Mouse (Mus musculus): Measurements from ENCODE around the gene Slc25a51. TPM values are rescaled to one million over a fixed set of nuclear protein-coding genes. Genes with fewer than 3 reads are reported as not detected.

The Slc25a51 gene
- polyA plus RNA-seq, 1 experiment, result 45.7 TPM

DNA sequence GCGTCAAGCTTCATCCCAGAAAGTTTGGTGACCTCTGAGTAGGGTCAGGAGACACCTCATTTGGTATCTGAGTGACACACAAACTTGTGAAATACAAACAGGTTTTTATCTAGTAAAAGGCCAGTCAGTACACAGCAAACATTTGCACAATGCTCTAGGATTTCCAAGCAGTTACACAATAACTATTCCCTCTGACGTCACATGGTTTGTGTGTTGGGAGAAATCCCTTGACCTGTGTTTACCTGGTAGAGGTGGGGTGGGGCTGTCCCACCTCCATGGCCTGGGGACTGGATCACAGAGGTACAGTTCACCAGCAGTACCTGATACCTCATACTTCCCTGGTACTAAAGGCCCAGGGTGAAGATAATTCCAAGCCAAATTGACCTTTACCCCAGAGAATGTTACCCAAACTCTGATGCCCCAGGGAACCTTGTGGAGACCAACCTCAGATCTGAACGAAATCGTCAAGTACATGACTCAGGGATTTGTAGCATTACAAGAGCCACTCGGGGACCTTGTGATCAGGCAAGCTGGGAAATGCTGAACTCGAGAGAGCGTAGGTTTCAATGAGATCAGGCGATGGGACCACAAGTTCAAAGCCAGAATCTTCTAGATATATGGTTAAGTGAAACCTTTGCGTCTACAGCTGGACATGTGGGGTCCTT, 5.2 kb upstream of the Slc25a51 start:
- Histone ChIP-seq H3K27ac (ENCODE audit: insufficient read depth, low read length) (no peak overlapping the region), H3K27me3 (ENCODE audit: control insufficient read depth, insufficient read depth, low read length, poor library complexity, severe bottlenecking) (no peaks in the 10 kb centered on the region), H3K9me3 (replicated peaks; ENCODE audit: control insufficient read depth, insufficient read depth, low read length, poor library complexity, severe bottlenecking) (no peaks in the 10 kb centered on the region), H3K36me3 (ENCODE audit: control insufficient read depth, insufficient read depth, low read length, poor library complexity, severe bottlenecking) (no peaks in the 10 kb centered on the region), H3K4me3 (ENCODE audit: low read depth, low read length) (no peak overlapping the region), H3K9ac (ENCODE audit: low read depth, poor library complexity, severe bottlenecking) (no peak overlapping the region), H3K4me1 (ENCODE audit: control insufficient read depth, insufficient read depth, low read length) (no peaks in the 10 kb centered on the region)
- TF ChIP-seq CTCF (IDR thresholded peaks at IDR 0.05; ENCODE audit: low read depth, low read length), result no peak
- no peak for TF ChIP-seq POLR2A (IDR thresholded peaks at IDR 0.05; ENCODE audit: insufficient read depth, low read length)
- TF ChIP-seq EP300 (IDR thresholded peaks at IDR 0.05; ENCODE audit: insufficient read depth, low read depth, low read length), result no peak

DNA sequence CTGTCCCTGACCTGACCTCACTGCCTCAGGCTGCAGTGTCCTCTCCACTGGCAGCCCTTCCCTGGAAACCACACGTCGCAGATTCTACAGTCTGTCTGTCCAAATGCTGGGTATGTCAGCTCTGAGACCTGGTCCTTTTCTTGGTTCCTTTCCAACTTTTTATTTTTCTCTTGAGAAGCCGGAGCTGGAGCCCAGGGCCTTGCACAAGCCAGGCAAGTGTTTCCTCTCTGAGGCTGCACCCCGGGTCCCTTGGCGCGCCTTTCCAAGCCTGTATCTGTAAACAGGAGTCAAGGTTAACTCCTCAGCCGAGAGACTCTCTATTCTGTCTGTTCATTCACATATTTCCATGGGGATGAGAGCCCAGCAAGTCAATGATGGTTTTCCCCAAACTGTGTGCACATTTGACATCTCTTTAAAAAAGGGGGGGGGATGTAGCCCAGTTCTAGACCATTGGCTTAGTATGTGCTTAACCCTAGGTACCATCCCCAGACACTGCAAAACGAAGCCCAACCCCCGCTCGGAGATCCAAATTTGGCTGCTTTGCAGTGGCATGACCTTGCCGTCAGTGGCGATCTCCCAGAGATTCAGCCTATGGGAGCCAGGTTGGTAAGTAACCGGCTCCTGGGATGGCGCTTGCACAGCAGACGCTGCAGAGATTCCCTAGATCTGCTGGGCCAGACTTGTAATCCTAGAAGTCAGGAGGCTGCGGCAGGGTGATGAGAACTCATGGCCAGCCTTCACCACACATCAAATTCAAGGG, 4.0 kb upstream of the Slc25a51 start:
- Histone ChIP-seq H3K27ac (ENCODE audit: insufficient read depth, low read length) (no peak overlapping the region), H3K9ac (ENCODE audit: low read depth, poor library complexity, severe bottlenecking) (no peak overlapping the region), H3K27me3 (ENCODE audit: control insufficient read depth, insufficient read depth, low read length, poor library complexity, severe bottlenecking) (no peaks in the 10 kb centered on the region), H3K9me3 (replicated peaks; ENCODE audit: control insufficient read depth, insufficient read depth, low read length, poor library complexity, severe bottlenecking) (no peaks in the 10 kb centered on the region), H3K36me3 (ENCODE audit: control insufficient read depth, insufficient read depth, low read length, poor library complexity, severe bottlenecking) (no peaks in the 10 kb centered on the region), H3K4me1 (ENCODE audit: control insufficient read depth, insufficient read depth, low read length) (no peaks in the 10 kb centered on the region), H3K4me3 (ENCODE audit: low read depth, low read length) (no peak overlapping the region)
- TF ChIP-seq CTCF (IDR thresholded peaks at IDR 0.05; ENCODE audit: low read depth, low read length), result no peak

DNA sequence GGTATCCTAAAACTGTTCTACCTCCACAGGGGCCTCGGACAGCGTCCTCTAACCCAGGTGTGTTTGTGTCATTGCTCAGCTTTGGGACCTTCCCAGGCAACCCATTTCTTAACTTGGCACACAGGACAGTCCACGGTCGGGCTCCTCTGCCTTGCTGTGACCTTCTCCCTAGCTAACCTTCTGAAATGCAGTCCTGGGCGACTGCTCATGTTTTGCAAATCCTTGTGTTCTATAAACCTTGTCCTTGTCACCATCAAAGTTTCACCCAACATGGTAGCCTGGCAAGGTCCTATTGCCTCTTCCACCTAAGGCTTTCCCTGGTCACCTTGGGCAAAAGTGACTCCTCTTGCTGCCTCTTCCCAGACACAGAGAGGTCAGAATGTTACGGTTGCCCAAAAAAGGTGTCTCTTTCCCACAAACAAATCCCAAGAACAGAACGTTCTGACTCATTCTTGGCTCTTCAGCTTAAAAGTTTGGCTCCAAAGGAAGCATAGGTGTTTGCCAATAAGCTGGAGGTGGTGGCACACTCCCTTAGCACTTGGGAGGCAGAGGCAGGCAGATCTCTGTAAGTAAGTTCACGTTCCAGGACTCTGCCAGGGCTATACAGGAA, 2.7 kb upstream of the Slc25a51 start:
- Histone ChIP-seq H3K4me3 (ENCODE audit: low read depth, low read length) (no peak overlapping the region), H3K4me1 (ENCODE audit: control insufficient read depth, insufficient read depth, low read length) (no peaks in the 10 kb centered on the region), H3K27me3 (ENCODE audit: control insufficient read depth, insufficient read depth, low read length, poor library complexity, severe bottlenecking) (no peaks in the 10 kb centered on the region), H3K9ac (ENCODE audit: low read depth, poor library complexity, severe bottlenecking) (no peak overlapping the region), H3K9me3 (replicated peaks; ENCODE audit: control insufficient read depth, insufficient read depth, low read length, poor library complexity, severe bottlenecking) (no peaks in the 10 kb centered on the region), H3K36me3 (ENCODE audit: control insufficient read depth, insufficient read depth, low read length, poor library complexity, severe bottlenecking) (no peaks in the 10 kb centered on the region), H3K27ac (ENCODE audit: insufficient read depth, low read length) (no peak overlapping the region)
- TF ChIP-seq POLR2A (IDR thresholded peaks at IDR 0.05; ENCODE audit: insufficient read depth, low read length), result no peak
- TF ChIP-seq CTCF (IDR thresholded peaks at IDR 0.05; ENCODE audit: low read depth, low read length), result no peak
- TF ChIP-seq EP300 (IDR thresholded peaks at IDR 0.05; ENCODE audit: insufficient read depth, low read depth, low read length), result no peak

- Histone ChIP-seq H3K9me3 (replicated peaks; ENCODE audit: control insufficient read depth, insufficient read depth, low read length, poor library complexity, severe bottlenecking) (no peaks in the 10 kb centered on the region), H3K27me3 (ENCODE audit: control insufficient read depth, insufficient read depth, low read length, poor library complexity, severe bottlenecking) (no peaks in the 10 kb centered on the region), H3K4me3 (ENCODE audit: low read depth, low read length) (peak overlapping the region; percentile 72), H3K27ac (ENCODE audit: insufficient read depth, low read length) (no peak overlapping the region), H3K36me3 (ENCODE audit: control insufficient read depth, insufficient read depth, low read length, poor library complexity, severe bottlenecking) (peaks cover under 1% of the 10 kb centered on the region; the same call in 1 of the 2 replicates), H3K9ac (ENCODE audit: low read depth, poor library complexity, severe bottlenecking) (peak overlapping the region; percentile 92), H3K4me1 (ENCODE audit: control insufficient read depth, insufficient read depth, low read length) (no peaks in the 10 kb centered on the region)
- TF ChIP-seq POLR2A (IDR thresholded peaks at IDR 0.05; ENCODE audit: insufficient read depth, low read length), result no peak
- TF ChIP-seq EP300 (IDR thresholded peaks at IDR 0.05; ENCODE audit: insufficient read depth, low read depth, low read length), result no peak
- no peak for TF ChIP-seq CTCF (IDR thresholded peaks at IDR 0.05; ENCODE audit: low read depth, low read length)
Measured at GRCm38 (mm10) chr4:45409270-45409669, 704 bp upstream of the Slc25a51 start.

GRCm38 (mm10) chr4:45407703-45408334, 747 bp downstream of the Slc25a51 start:
- no peaks in the 10 kb centered on the region for H3K4me1 ChIP-seq (ENCODE audit: control insufficient read depth, insufficient read depth, low read length)
- H3K36me3 ChIP-seq (ENCODE audit: control insufficient read depth, insufficient read depth, low read length, poor library complexity, severe bottlenecking), result peaks cover 2% of the 10 kb centered on the region; the same call in 1 of the 2 replicates
- TF ChIP-seq EP300 (IDR thresholded peaks at IDR 0.05; ENCODE audit: insufficient read depth, low read depth, low read length) (no peak), POLR2A (IDR thresholded peaks at IDR 0.05; ENCODE audit: insufficient read depth, low read length) (no peak), CTCF (IDR thresholded peaks at IDR 0.05; ENCODE audit: low read depth, low read length) (no peak)
- peak overlapping the region; percentile 81 for H3K4me3 ChIP-seq (ENCODE audit: low read depth, low read length)
- no peaks in the 10 kb centered on the region for H3K9me3 ChIP-seq (replicated peaks; ENCODE audit: control insufficient read depth, insufficient read depth, low read length, poor library complexity, severe bottlenecking)
- H3K9ac ChIP-seq (ENCODE audit: low read depth, poor library complexity, severe bottlenecking), result peak overlapping the region; percentile 92
- H3K27me3 ChIP-seq (ENCODE audit: control insufficient read depth, insufficient read depth, low read length, poor library complexity, severe bottlenecking), result no peaks in the 10 kb centered on the region
- H3K27ac ChIP-seq (ENCODE audit: insufficient read depth, low read length), result no peak overlapping the region
